Mouse (Mus musculus) liver (tissue): ENCODE results near the gene Prickle2.
A peak's percentile ranks its signal among the peaks of the same experiment; 100 is the strongest.

Experiments
- DNase-seq: peaks from one replicate; pipeline ENCODE4 v3.0.0-alpha.2; 2020; ENCODE audit warnings: mixed read lengths

Gene Prickle2

DNA sequence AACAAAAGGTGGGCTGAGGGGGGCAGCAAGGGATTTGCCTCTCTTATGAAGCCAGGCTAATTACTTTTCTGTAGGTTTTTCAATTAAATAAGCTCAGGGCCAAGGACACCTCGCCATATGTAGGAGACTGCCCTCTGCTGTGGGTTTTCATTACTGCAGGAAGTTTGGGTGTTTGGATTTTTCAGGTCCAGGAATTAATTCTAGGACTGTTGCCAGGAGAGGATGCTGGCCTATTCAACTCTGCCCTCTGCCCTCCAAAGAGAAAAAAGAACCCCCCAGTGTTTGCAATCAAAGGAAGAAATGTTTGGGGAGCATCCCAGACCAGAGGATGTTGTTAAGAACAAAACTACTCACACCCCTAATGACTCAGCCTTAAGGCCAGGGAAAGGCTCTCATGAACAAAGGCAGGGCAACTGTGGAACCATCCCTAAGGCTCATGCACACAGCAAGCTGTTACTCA lies 40.4 kb downstream of the Prickle2 start:
- DNase-seq = peak; percentile 17

DNA sequence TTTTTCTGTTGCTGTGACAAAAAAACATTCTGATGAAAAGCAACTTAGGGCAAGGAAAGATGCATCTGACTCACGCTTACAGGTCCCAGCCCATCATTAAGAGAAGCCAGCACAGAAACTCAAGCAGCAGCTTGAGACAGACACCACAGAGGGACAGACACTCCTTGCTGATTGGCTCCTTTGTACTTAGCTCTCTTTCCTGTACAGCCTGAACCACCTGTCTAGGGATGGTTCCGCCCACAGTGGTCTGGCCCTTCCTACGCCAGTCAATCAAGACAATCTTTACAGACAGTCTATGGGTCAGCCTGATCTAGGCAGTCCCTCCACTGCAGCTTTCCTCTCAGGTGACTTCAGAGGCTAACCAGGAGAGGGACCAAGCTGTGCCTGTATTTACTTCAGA lies 42.1 kb downstream of the Prickle2 start:
- no peak for DNase-seq

DNA sequence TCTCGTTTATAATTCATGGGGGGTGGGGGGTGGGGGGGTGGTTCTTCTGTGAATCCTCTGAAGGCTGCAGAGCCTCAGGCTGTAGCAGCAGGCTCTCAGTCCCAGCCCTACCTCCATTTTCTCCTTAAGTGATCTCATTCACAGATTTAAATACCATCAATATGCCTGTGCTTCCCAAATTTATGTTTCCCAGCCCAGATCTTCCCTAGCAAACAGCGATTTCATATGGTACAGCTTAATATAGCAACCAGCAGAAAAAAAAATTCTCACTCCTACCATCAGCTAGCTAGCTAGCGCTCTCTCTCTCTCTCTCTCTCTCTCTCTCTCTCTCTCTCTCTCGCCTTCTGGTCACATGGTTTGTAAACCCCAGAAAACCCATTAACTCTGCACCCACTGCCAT lies 42.5 kb downstream of the Prickle2 start:
- DNase-seq = no peak

DNA sequence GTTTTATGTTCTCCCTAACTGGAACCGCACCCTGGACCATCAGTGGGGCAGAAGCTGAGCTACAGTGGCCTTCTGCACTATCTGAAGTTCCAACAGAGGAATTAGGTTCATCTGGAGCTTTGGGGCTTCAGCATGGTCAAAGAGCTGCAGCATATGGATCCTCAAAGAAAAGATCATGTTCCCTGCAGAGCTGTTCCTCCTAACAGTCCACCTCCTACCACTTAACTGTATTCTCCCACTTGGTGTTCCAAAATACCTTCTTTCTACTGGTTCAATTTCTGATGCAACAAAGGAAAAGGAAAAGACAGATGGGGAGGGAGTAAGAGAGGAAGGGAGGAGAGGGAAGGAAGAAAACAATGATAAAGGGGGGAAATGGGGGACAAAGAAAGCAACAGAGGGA lies 56.9 kb downstream of the Prickle2 start:
- DNase-seq = no peak

DNA sequence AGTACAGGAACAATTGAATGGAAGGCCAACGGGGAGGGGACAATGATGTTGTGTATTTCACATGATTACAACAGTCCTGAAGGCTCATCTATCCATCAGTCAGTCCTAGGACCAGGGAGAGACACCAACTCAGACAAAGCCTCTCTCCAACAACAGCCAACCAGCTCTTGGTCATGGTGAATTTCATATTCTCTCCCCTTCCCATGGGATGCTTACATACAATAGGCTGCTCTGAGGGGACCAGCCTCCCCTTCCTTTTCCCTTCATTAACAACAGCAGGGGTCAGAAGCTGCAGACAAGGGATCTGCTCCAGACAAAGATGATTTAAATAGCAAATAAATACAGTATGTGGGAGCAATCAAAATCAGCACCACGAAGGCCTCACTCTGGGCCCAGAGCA lies 57.4 kb downstream of the Prickle2 start:
- no peak for DNase-seq

- DNase-seq = no peak
Observed at GRCm38 (mm10) chr6:92642929-92643328, 63.0 kb downstream of the Prickle2 start.

DNA sequence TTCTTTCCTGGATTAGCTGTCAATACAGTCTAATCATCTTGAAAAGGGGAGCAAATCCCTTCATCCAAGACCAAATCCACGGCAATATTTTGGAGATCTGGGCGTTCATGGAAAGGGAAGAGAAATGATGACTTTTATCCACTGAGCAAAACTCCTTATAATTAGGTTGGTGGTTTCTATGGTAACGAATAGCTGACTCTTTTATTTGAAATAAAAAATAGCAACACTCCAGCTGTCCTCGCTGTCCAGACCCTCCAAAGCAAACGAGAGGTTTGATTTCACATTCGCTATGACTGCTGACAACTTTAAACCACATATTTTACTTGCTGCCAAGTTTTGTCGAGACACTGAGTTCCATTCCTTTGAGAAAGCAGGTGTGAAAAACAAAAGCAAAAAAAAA lies 64.0 kb downstream of the Prickle2 start:
- no peak for DNase-seq

DNA sequence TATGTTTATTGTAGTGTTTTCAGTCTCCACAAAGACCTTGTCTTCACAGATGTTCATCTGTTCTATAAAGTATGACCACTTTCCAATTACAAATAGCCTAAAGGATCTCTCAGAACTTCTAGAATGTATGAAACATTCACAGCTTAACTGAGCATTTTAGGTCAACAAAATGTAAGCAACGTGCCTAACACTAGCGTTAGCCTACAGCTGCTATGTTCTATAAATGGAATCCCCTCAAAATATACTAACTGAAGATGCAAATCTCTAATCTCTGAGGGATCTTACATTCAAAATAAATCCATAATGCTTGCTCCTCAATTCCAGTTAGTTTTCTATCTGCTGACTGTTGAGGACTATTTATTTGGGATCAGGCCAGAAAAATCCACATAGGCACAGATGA lies 65.1 kb downstream of the Prickle2 start:
- DNase-seq = no peak

DNA sequence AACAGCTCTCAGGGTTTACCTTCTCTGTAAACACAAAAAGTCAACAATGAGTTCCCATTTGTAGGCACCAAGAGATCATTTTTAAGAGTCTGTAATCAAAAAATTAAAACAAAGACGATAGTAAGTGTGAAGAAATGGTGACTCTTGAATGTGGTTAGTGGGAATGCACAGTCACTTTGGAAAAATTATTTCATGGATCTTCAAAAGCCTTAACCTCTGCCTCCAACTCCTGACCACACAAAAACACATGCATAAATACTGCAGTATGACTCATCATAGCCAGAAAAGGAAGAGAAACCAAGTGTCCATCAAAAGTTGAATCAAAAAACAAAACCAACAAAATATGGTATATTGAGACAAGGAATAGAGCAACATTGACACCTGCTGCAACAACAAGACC lies 69.5 kb downstream of the Prickle2 start:
- DNase-seq = no peak

DNA sequence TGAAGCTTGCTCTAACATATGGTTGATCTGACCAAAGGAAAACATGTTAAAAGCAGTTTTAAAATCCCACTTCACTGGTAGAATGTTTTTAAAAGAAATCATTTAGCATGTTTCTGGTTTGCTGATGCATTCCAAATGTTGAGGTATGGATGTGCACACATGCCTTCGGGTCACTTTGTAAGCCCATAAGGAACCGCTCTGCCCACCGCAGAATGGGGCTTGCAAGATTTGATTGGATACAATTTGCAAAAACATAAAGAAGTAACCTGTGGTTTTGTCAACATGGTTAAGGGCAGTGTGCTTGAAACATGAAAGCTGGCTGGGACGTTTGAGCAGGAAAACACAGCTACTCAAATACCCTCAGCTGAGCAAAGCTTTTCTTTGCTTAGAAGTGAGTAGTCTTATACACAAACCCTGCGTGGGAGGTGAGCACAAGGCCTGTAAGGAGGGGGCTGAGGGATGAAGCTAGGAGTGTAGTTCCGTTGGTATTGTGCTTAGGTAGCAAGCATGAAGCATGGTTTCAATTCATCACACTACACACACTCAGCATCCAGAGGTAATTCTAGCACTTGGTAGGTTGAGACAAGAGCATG lies 71.0 kb downstream of the Prickle2 start:
- no peak for DNase-seq

GRCm38 (mm10) chr6:92630991-92631390 lies 75.0 kb downstream of the Prickle2 start:
- no peak for DNase-seq

GRCm38 (mm10) chr6:92627711-92628110 lies 78.2 kb downstream of the Prickle2 start:
- no peak for DNase-seq

GRCm38 (mm10) chr6:92627048-92627617 lies 78.8 kb downstream of the Prickle2 start:
- no peak for DNase-seq

- DNase-seq = no peak
Observed at GRCm38 (mm10) chr6:92625923-92626322, 80.0 kb downstream of the Prickle2 start.

GRCm38 (mm10) chr6:92624306-92624705 lies 81.6 kb downstream of the Prickle2 start:
- DNase-seq = no peak

DNA sequence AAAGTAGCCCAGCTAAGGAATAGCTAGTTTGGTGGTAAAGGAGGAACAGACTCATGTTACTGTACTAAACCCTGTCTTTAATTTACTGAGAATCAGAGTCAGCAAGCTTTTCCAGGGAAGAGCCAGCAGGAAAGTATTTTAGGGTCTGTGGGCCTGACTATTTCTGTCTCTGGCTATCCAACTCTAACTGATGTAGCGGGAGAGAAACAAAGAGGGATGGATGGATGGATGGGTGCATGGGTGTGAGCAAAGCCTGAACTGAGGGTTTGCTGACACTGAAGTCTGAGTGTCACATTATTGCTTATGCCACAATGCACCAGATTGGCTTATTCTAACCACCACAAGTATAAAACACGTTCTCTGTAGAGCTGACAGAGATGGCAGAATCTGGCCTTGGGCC lies 88.8 kb downstream of the Prickle2 start:
- DNase-seq = no peak

DNA sequence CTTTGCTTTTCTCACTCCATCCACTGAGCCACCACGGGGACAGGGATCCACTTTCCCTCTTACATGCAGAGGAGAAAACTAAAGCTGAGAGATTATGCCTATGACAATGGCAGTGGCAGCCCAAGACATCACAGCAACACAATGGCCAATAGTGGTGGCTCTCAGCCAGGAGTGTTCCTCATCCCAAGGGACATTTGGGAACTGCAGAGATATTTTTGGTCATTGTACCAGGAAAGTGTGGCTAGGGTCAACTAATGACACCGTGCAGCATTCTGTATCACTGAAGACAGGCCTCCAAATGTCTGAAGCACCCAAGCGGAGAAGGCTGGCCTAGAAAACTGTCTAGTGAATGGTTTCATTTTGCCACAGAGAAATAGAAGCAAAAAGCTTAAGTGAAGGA lies 91.2 kb downstream of the Prickle2 start:
- DNase-seq = no peak

DNA sequence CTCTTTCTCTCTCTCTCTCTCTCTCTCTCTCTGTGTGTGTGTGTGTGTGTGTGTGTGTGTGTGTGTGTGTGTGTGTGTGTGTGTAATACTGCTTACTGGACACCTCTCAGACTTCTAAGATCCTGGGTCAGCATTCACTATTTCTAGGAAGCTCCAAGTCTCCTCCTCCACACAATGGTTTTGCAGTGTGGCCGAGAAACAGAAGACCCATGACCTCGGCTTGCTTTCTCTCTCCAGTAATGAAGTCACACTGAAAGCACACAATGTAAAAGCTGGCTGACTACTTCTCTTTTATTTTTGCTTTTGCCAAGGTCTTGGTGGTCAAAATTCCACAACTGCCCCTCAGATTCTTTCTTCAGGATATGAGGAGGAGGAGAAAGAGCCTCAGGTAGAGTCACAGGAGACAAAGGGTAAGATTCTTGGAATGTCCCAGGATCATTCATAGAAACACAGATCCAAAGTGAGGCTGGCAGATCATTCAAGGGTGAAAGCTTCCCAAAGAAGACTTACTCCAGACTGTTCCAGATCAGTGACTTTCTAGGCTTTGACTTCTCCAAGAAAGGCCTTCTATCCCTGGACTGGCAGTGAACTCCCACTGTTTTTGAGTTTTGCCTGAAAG lies 93.7 kb downstream of the Prickle2 start:
- DNase-seq = no peak

GRCm38 (mm10) chr6:92609682-92610235 lies 96.2 kb downstream of the Prickle2 start:
- no peak for DNase-seq

DNA sequence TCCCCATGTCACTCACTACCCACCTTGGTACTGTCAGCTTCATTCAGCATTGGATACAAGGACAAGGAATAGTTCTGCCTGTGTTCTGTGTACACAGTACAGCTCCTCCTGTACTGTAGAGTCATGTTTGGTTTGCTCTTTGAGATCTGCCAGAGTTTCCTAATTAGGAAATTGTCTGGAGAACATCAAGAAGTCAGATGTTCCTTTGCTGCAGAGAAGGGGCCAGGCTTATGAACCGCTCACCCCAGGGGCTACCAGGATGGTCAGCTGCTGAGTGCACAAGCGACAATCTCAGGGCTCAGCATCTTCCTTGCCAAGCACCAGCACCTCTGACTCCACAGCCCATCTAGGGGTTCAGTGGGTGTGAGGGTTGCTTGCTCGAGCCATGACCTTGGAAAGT lies 96.9 kb downstream of the Prickle2 start:
- DNase-seq = no peak

DNA sequence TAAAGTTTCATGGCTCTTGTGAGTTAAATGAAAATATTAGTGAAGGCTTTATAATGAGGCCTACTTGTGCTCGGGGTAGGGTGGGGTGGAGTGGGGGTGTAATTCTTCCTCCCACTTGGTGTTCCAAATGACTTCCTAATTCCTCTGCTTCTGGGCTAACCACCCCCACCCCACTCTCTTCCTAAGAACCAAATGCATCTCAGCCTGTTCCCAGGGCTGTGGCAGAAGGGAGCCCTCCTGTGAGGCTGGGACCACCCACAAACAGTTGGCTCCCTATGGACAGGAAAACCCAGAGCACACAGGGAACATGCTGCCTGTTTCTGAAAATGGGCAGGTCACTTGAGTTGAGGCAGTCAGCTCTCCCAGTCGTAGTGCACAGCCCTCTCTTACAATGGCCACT lies 100.8 kb downstream of the Prickle2 start:
- no peak for DNase-seq

- no peak for DNase-seq
Observed at GRCm38 (mm10) chr6:92596340-92596739, 109.6 kb downstream of the Prickle2 start.

- no peak for DNase-seq
Observed at GRCm38 (mm10) chr6:92589381-92590065, 116.4 kb downstream of the Prickle2 start.

- DNase-seq = no peak
Observed at GRCm38 (mm10) chr6:92584026-92584425, 121.9 kb downstream of the Prickle2 start.
